Mouse (Mus musculus): ENCODE results near the gene Ablim2. TPM values are rescaled to one million over a fixed set of nuclear protein-coding genes. Genes with fewer than 3 reads are reported as not detected.

Gene Ablim2
- total and polyA plus RNA-seq, 2 experiments from 2014 or later: 30.0 to 44.6 TPM

GRCm38 (mm10) chr5:35774137-35774424 lies 16.4 kb downstream of the Ablim2 start:
- Histone ChIP-seq H3K27ac (no peak overlapping the region), H3K9me3 (ENCODE audit: low read length) (no peaks in the 10 kb centered on the region), H3K27me3 (ENCODE audit: insufficient read depth, low read length) (no peaks in the 10 kb centered on the region), H3K4me1 (ENCODE audit: insufficient read depth, low read length) (peaks cover 6% of the 10 kb centered on the region; the same call in 1 of the 2 replicates), H3K4me3 (ENCODE audit: low read length) (no peak overlapping the region), H3K4me2 (ENCODE audit: low read depth, low read length) (no peak overlapping the region), H3K9ac (replicated peaks; ENCODE audit: low read length) (no peak overlapping the region), H3K36me3 (ENCODE audit: insufficient read depth, low read length) (no peaks in the 10 kb centered on the region)
- no peak for TF ChIP-seq CTCF (IDR thresholded peaks at IDR 0.05; ENCODE audit: low read depth)
- no peak for ATAC-seq
- no peak for DNase-seq (ENCODE audit: low spot score)
- 51% methylated on average over 6 of the region's 6 CpGs for WGBS

- no peaks in the 10 kb centered on the region for H3K36me3 ChIP-seq (ENCODE audit: insufficient read depth, low read length)
- ATAC-seq (no peak), DNase-seq (ENCODE audit: low spot score) (no peak)
- WGBS: 61% methylated on average over 3 of the region's 3 CpGs
- no peak for TF ChIP-seq CTCF (IDR thresholded peaks at IDR 0.05; ENCODE audit: low read depth)
- no peak overlapping the region for H3K27ac ChIP-seq
- no peaks in the 10 kb centered on the region for H3K4me1 ChIP-seq (ENCODE audit: insufficient read depth, low read length)
- H3K27me3 ChIP-seq (ENCODE audit: insufficient read depth, low read length): no peaks in the 10 kb centered on the region
- no peak overlapping the region for H3K4me3 ChIP-seq (ENCODE audit: low read length)
- H3K9ac ChIP-seq (replicated peaks; ENCODE audit: low read length): no peak overlapping the region
- H3K9me3 ChIP-seq (ENCODE audit: low read length): no peaks in the 10 kb centered on the region
- H3K4me2 ChIP-seq (ENCODE audit: low read depth, low read length): no peak overlapping the region
Observed at GRCm38 (mm10) chr5:35781116-35781515, 23.4 kb downstream of the Ablim2 start.

GRCm38 (mm10) chr5:35782648-35783180 lies 25.0 kb downstream of the Ablim2 start:
- TF ChIP-seq CTCF (IDR thresholded peaks at IDR 0.05; ENCODE audit: low read depth): no peak
- no peak for ATAC-seq
- no peak for DNase-seq (ENCODE audit: low spot score)
- Histone ChIP-seq H3K4me3 (ENCODE audit: low read length) (no peak overlapping the region), H3K27me3 (ENCODE audit: insufficient read depth, low read length) (no peaks in the 10 kb centered on the region), H3K9me3 (ENCODE audit: low read length) (no peaks in the 10 kb centered on the region), H3K27ac (no peak overlapping the region), H3K4me2 (ENCODE audit: low read depth, low read length) (no peak overlapping the region), H3K4me1 (ENCODE audit: insufficient read depth, low read length) (no peaks in the 10 kb centered on the region), H3K9ac (replicated peaks; ENCODE audit: low read length) (no peak overlapping the region), H3K36me3 (ENCODE audit: insufficient read depth, low read length) (no peaks in the 10 kb centered on the region)
- whole genome bisulfite sequencing: 56% methylated on average over 10 of the region's 10 CpGs

GRCm38 (mm10) chr5:35785853-35786252 lies 28.2 kb downstream of the Ablim2 start:
- no peaks in the 10 kb centered on the region for H3K4me1 ChIP-seq (ENCODE audit: insufficient read depth, low read length)
- no peaks in the 10 kb centered on the region for H3K27me3 ChIP-seq (ENCODE audit: insufficient read depth, low read length)
- 71% methylated on average over 7 of the region's 7 CpGs for WGBS
- TF ChIP-seq CTCF (IDR thresholded peaks at IDR 0.05; ENCODE audit: low read depth): no peak
- DNase-seq (ENCODE audit: low spot score) (no peak), ATAC-seq (no peak)
- H3K36me3 ChIP-seq (ENCODE audit: insufficient read depth, low read length): no peaks in the 10 kb centered on the region
- H3K4me3 ChIP-seq (ENCODE audit: low read length): no peak overlapping the region
- no peak overlapping the region for H3K27ac ChIP-seq
- no peak overlapping the region for H3K4me2 ChIP-seq (ENCODE audit: low read depth, low read length)
- no peaks in the 10 kb centered on the region for H3K9me3 ChIP-seq (ENCODE audit: low read length)
- no peak overlapping the region for H3K9ac ChIP-seq (replicated peaks; ENCODE audit: low read length)

- WGBS: 85% methylated on average over 12 of the region's 12 CpGs
- Histone ChIP-seq H3K9ac (replicated peaks; ENCODE audit: low read length) (no peak overlapping the region), H3K27me3 (ENCODE audit: insufficient read depth, low read length) (no peaks in the 10 kb centered on the region), H3K27ac (no peak overlapping the region), H3K4me1 (ENCODE audit: insufficient read depth, low read length) (no peaks in the 10 kb centered on the region), H3K4me2 (ENCODE audit: low read depth, low read length) (no peak overlapping the region), H3K36me3 (ENCODE audit: insufficient read depth, low read length) (no peaks in the 10 kb centered on the region), H3K4me3 (ENCODE audit: low read length) (no peak overlapping the region), H3K9me3 (ENCODE audit: low read length) (no peaks in the 10 kb centered on the region)
- TF ChIP-seq CTCF (IDR thresholded peaks at IDR 0.05; ENCODE audit: low read depth): no peak
- DNase-seq (ENCODE audit: low spot score) (no peak), ATAC-seq (no peak)
Observed at GRCm38 (mm10) chr5:35787847-35788246, 30.2 kb downstream of the Ablim2 start.

- Histone ChIP-seq H3K27ac (no peak overlapping the region), H3K4me3 (ENCODE audit: low read length) (no peak overlapping the region), H3K9ac (replicated peaks; ENCODE audit: low read length) (no peak overlapping the region), H3K4me2 (ENCODE audit: low read depth, low read length) (no peak overlapping the region), H3K27me3 (ENCODE audit: insufficient read depth, low read length) (no peaks in the 10 kb centered on the region), H3K36me3 (ENCODE audit: insufficient read depth, low read length) (no peaks in the 10 kb centered on the region), H3K4me1 (ENCODE audit: insufficient read depth, low read length) (no peaks in the 10 kb centered on the region), H3K9me3 (ENCODE audit: low read length) (no peaks in the 10 kb centered on the region)
- DNase-seq (ENCODE audit: low spot score) (no peak), ATAC-seq (no peak)
- WGBS: 87% methylated on average over 6 of the region's 6 CpGs
- TF ChIP-seq CTCF (IDR thresholded peaks at IDR 0.05; ENCODE audit: low read depth): no peak
Observed at GRCm38 (mm10) chr5:35788719-35789118, 31.0 kb downstream of the Ablim2 start.

- DNase-seq (ENCODE audit: low spot score): no peak
- no peaks in the 10 kb centered on the region for H3K4me1 ChIP-seq (ENCODE audit: insufficient read depth, low read length)
- H3K4me3 ChIP-seq (ENCODE audit: low read length): no peak overlapping the region
- TF ChIP-seq CTCF (IDR thresholded peaks at IDR 0.05; ENCODE audit: low read depth): no peak
- WGBS: 79% methylated on average over 3 of the region's 3 CpGs
- no peak overlapping the region for H3K27ac ChIP-seq
- H3K27me3 ChIP-seq (ENCODE audit: insufficient read depth, low read length): no peaks in the 10 kb centered on the region
- no peaks in the 10 kb centered on the region for H3K9me3 ChIP-seq (ENCODE audit: low read length)
- no peak overlapping the region for H3K9ac ChIP-seq (replicated peaks; ENCODE audit: low read length)
- no peak for ATAC-seq
- no peak overlapping the region for H3K4me2 ChIP-seq (ENCODE audit: low read depth, low read length)
- no peaks in the 10 kb centered on the region for H3K36me3 ChIP-seq (ENCODE audit: insufficient read depth, low read length)
Observed at GRCm38 (mm10) chr5:35789697-35790096, 32.0 kb downstream of the Ablim2 start.

All from hindbrain, postnatal 0 days (tissue).